Comparison of ENCODE assay signal across 27 mouse cellular contexts in the genomic region with DNA sequence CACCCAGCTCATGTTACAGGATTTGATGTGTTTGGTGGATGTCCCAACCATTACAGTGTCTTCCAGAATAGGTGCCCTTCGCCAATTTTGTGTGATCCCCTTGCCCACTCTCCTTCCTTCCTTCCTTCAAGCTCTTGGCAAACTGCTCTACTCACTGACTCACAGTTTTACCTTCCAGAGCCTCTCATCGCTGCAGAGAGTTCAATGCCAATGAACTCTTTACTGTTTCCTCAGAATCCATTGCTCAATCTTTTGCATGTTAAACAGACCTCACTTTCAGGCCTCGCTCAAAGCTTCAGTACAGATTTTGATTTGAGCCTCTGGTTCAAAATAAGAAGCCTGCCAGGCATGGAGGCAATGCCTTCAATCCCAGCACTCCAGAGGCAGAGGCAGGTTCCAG. TPM values are rescaled to one million over a fixed set of nuclear protein-coding genes. Genes with fewer than 3 reads are reported as not detected.
"Had no signal": no experiment of that assay in that cellular context is flagged by ENCODE, and none has a peak within 500 bp of the region (broad histone marks: within the 10 kb centered on the region; RNA-seq: fewer than 3 reads in every experiment).

No protein-coding gene starts in this region.

- DNase-seq: kidney, adult 18-20 months; kidney, postnatal 25 days; layer of hippocampus, adult 9-11 months; lung, embryonic 14.5 days; lung, postnatal 14 days; right cerebral cortex, postnatal 14 days; right cerebral cortex, postnatal 4 days; thymus, adult 2 months; thymus, postnatal 14 days; thymus, postnatal 4 days had no signal

- H3K9me3 ChIP-seq: limb, embryonic 10.5 days; limb, embryonic 13.5 days; liver, embryonic 12.5 days; liver, embryonic 15.5 days; midbrain, embryonic 12.5 days had no signal

- H3K4me1 ChIP-seq: limb, embryonic 13.5 days; midbrain, embryonic 12.5 days had no signal

- H3K4me3 ChIP-seq: layer of hippocampus, adult 2 months; limb, embryonic 10.5 days; limb, embryonic 13.5 days; liver, embryonic 12.5 days; liver, embryonic 15.5 days; midbrain, embryonic 12.5 days had no signal

- H3K27me3 ChIP-seq: limb, embryonic 13.5 days; liver, embryonic 12.5 days had no signal

- H3K4me2 ChIP-seq: limb, embryonic 13.5 days; liver, embryonic 12.5 days; liver, embryonic 15.5 days; lung, embryonic 14.5 days; midbrain, embryonic 12.5 days had no signal

- ATAC-seq: intestine, embryonic 16.5 days; liver, embryonic 12.5 days; midbrain, embryonic 16.5 days had no signal

- H3K9ac ChIP-seq: limb, embryonic 13.5 days; liver, embryonic 12.5 days; liver, embryonic 15.5 days; lung, embryonic 14.5 days; midbrain, embryonic 12.5 days had no signal

- H3K36me3 ChIP-seq: limb, embryonic 10.5 days; limb, embryonic 13.5 days; liver, embryonic 12.5 days; liver, embryonic 15.5 days; midbrain, embryonic 12.5 days had no signal

- H3K27ac ChIP-seq: kidney, postnatal 0 days; layer of hippocampus, adult 2 months; limb, embryonic 10.5 days; limb, embryonic 13.5 days; liver, embryonic 12.5 days; liver, embryonic 15.5 days; macrophage; midbrain, embryonic 12.5 days; stomach, postnatal 0 days had no signal

RNA-seq across cellular contexts. Expression of a gene that starts 5.7 kb away (rescaled TPM):
- total RNA-seq: layer of hippocampus, postnatal 25 days; left cerebral cortex, adult 18-20 months; megakaryocyte, adult 5-6 weeks had no signal
- polyA plus RNA-seq: intestine, embryonic 16.5 days; kidney, embryonic 14.5 days; large intestine, adult 2 months; liver, embryonic 12.5 days; liver, embryonic 15.5 days; macrophage; stomach, embryonic 14.5 days; stomach, postnatal 0 days; thymus, adult 2 months had no signal
